Mouse (Mus musculus): ENCODE measurements around the gene Car10. TPM values are rescaled to one million over a fixed set of nuclear protein-coding genes. Genes with fewer than 3 reads are reported as not detected.

Gene Car10
- polyA plus RNA-seq, 1 experiment from 2014 or later, result 0.27 TPM

- ATAC-seq (replicated peaks; ENCODE audit: low FRiP score, low TSS enrichment, low read depth) (no peak), DNase-seq (ENCODE audit: low spot score) (no peak)
- Histone ChIP-seq H3K9me3 (ENCODE audit: control insufficient read depth, low read length) (no peaks in the 10 kb centered on the region), H3K36me3 (ENCODE audit: control insufficient read depth, insufficient read depth, low read length) (no peaks in the 10 kb centered on the region), H3K9ac (ENCODE audit: low read length) (no peak overlapping the region), H3K4me3 (ENCODE audit: low read depth, low read length) (no peak overlapping the region), H3K4me1 (replicated peaks; ENCODE audit: control insufficient read depth, insufficient read depth, low read length) (no peaks in the 10 kb centered on the region), H3K27ac (ENCODE audit: low read depth) (no peak overlapping the region), H3K27me3 (replicated peaks; ENCODE audit: control insufficient read depth, insufficient read depth, low read length) (no peaks in the 10 kb centered on the region), H3K4me2 (ENCODE audit: low read length) (no peak overlapping the region)
- WGBS, result 96% methylated on average over 1 of the region's 1 CpGs
Observed at GRCm38 (mm10) chr11:93642331-93642730, 544.5 kb downstream of the Car10 start.

- 80% methylated on average over 4 of the region's 4 CpGs for WGBS
- Histone ChIP-seq H3K4me3 (ENCODE audit: low read depth, low read length) (no peak overlapping the region), H3K36me3 (ENCODE audit: control insufficient read depth, insufficient read depth, low read length) (no peaks in the 10 kb centered on the region), H3K9me3 (ENCODE audit: control insufficient read depth, low read length) (no peaks in the 10 kb centered on the region), H3K4me1 (replicated peaks; ENCODE audit: control insufficient read depth, insufficient read depth, low read length) (no peaks in the 10 kb centered on the region), H3K27ac (ENCODE audit: low read depth) (no peak overlapping the region), H3K27me3 (replicated peaks; ENCODE audit: control insufficient read depth, insufficient read depth, low read length) (no peaks in the 10 kb centered on the region), H3K9ac (ENCODE audit: low read length) (no peak overlapping the region), H3K4me2 (ENCODE audit: low read length) (no peak overlapping the region)
- DNase-seq (ENCODE audit: low spot score) (no peak), ATAC-seq (replicated peaks; ENCODE audit: low FRiP score, low TSS enrichment, low read depth) (no peak)
Observed at GRCm38 (mm10) chr11:93643006-93643405, 545.2 kb downstream of the Car10 start.

- H3K9me3 ChIP-seq (ENCODE audit: control insufficient read depth, low read length), result no peaks in the 10 kb centered on the region
- H3K27ac ChIP-seq (ENCODE audit: low read depth), result no peak overlapping the region
- ATAC-seq (replicated peaks; ENCODE audit: low FRiP score, low TSS enrichment, low read depth) (no peak), DNase-seq (ENCODE audit: low spot score) (no peak)
- no peaks in the 10 kb centered on the region for H3K36me3 ChIP-seq (ENCODE audit: control insufficient read depth, insufficient read depth, low read length)
- no peak overlapping the region for H3K9ac ChIP-seq (ENCODE audit: low read length)
- 91% methylated on average over 9 of the region's 9 CpGs for whole genome bisulfite sequencing
- no peak overlapping the region for H3K4me3 ChIP-seq (ENCODE audit: low read depth, low read length)
- no peak overlapping the region for H3K4me2 ChIP-seq (ENCODE audit: low read length)
- no peaks in the 10 kb centered on the region for H3K4me1 ChIP-seq (replicated peaks; ENCODE audit: control insufficient read depth, insufficient read depth, low read length)
- H3K27me3 ChIP-seq (replicated peaks; ENCODE audit: control insufficient read depth, insufficient read depth, low read length), result no peaks in the 10 kb centered on the region
Observed at GRCm38 (mm10) chr11:93643436-93643835, 545.6 kb downstream of the Car10 start.

- Histone ChIP-seq H3K9ac (ENCODE audit: low read length) (no peak overlapping the region), H3K9me3 (ENCODE audit: control insufficient read depth, low read length) (no peaks in the 10 kb centered on the region), H3K36me3 (ENCODE audit: control insufficient read depth, insufficient read depth, low read length) (no peaks in the 10 kb centered on the region), H3K4me1 (replicated peaks; ENCODE audit: control insufficient read depth, insufficient read depth, low read length) (no peaks in the 10 kb centered on the region), H3K4me3 (ENCODE audit: low read depth, low read length) (no peak overlapping the region), H3K27me3 (replicated peaks; ENCODE audit: control insufficient read depth, insufficient read depth, low read length) (no peaks in the 10 kb centered on the region), H3K4me2 (ENCODE audit: low read length) (no peak overlapping the region), H3K27ac (ENCODE audit: low read depth) (no peak overlapping the region)
- no peak for ATAC-seq (replicated peaks; ENCODE audit: low FRiP score, low TSS enrichment, low read depth)
- no peak for DNase-seq (ENCODE audit: low spot score)
- WGBS, result 97% methylated on average over 3 of the region's 3 CpGs
Observed at GRCm38 (mm10) chr11:93646216-93646615, 548.4 kb downstream of the Car10 start.
